Mouse (Mus musculus) liver, postnatal 0 days (tissue): ENCODE data around the gene Sh3bgr.

Experiments used
- CTCF ChIP-seq: sonication (generic); IDR thresholded peaks from 2 replicates; pipeline ENCODE4 v1.5.1; 2016; ENCODE audit warnings: antibody characterized with exemption, low read depth
- EP300 ChIP-seq: IDR thresholded peaks from 2 replicates; pipeline ENCODE4 v1.6.1; 2016; ENCODE audit warnings: antibody characterized with exemption, low read depth, mild to moderate bottlenecking

DNA sequence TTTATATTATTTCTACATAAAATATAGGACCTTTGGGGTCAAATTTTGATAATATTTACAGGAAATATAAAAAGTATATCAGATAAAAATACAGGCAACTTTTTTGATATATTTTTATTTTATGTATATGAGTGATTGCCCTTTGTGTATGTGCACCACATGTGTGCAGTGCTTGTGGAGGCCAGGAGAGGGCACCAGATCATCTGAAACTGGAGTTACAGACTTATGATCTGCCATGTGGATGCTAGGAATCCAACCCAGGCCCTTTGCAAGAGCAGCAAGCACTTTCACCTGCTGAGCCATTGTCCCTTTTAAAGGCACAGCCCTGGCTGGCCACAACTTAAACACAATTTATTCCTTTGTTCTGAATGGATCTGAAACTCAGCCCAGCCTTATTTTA lies 21.1 kb upstream of the Sh3bgr start:
- no peak for TF ChIP-seq EP300
- no peak for TF ChIP-seq CTCF
